Mouse (Mus musculus) embryonic fibroblast, embryonic 13.5 days (primary cell): ENCODE results near the gene Il15. TPM values are rescaled to one million over a fixed set of nuclear protein-coding genes. Genes with fewer than 3 reads are reported as not detected.

ENCODE experiments used
- H3K27ac ChIP-seq: 2 replicates; pipeline ENCODE4 v1.5.1; 2012; ENCODE audit warnings: low read length, control low read depth, inconsistent platforms; ENCODE audit not compliant: insufficient read depth
- H3K4me1 ChIP-seq: 2 replicates; pipeline ENCODE4 v1.6.1; 2011; ENCODE audit warnings: low read length; ENCODE audit not compliant: control insufficient read depth, insufficient read depth
- H3K4me3 ChIP-seq: 2 replicates; pipeline ENCODE4 v1.5.1; 2011; ENCODE audit warnings: mild to moderate bottlenecking, control low read depth, low read length; ENCODE audit not compliant: insufficient read depth
- CTCF ChIP-seq: IDR thresholded peaks from 2 replicates; pipeline ENCODE4 v1.5.1; 2011; ENCODE audit warnings: mild to moderate bottlenecking, control low read depth, low read length, moderate library complexity, borderline replicate concordance; ENCODE audit not compliant: insufficient read depth
- POLR2A ChIP-seq: IDR thresholded peaks from 2 replicates; pipeline ENCODE4 v1.6.1; 2011; ENCODE audit warnings: low read depth, mild to moderate bottlenecking, control low read depth, low read length, moderate library complexity
- polyA plus RNA-seq: library from polyadenylated mRNA; stranded (reverse); fragments of >200 nt; gene quantifications from 2 replicates; pipeline ENCODE4 v1.2.4, GENCODE M21; 2011; ENCODE audit warnings: low read depth; ENCODE audit not compliant: missing spikeins, insufficient read length

The Il15 gene
- polyA plus RNA-seq, 1 experiment = 2.6 TPM

DNA sequence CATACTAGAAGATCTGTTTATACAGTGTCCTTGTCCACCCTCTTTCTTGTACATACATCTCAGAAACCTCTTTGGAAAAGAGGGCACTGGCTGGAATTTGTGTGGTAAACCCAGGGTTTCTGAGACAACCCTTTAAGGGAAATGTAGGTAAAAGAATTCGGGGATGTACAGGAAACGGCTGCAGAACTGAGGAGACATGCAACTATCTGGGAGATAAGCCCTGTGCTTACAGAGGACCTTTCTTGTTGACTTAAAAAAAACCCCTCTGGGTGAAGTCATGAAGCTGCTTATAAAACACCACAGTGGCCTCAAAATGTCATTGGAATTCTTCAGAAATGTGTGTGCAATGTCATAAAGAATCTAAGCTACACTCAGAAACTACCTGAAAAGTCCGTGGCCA lies 85.6 kb downstream of the Il15 start:
- Histone ChIP-seq H3K4me1 (no peaks in the 10 kb centered on the region), H3K27ac (no peak overlapping the region), H3K4me3 (no peak overlapping the region)
- TF ChIP-seq CTCF = no peak
- TF ChIP-seq POLR2A = no peak

- Histone ChIP-seq H3K4me1 (peaks cover 3% of the 10 kb centered on the region; the same call in 1 of the 2 replicates), H3K27ac (no peak overlapping the region), H3K4me3 (no peak overlapping the region)
- TF ChIP-seq CTCF (no peak), POLR2A (no peak)
Observed at GRCm38 (mm10) chr8:82306424-82306823, 96.6 kb downstream of the Il15 start.

GRCm38 (mm10) chr8:82296256-82296655 lies 106.8 kb downstream of the Il15 start:
- TF ChIP-seq POLR2A = no peak
- no peak for TF ChIP-seq CTCF
- Histone ChIP-seq H3K4me3 (no peak overlapping the region), H3K27ac (peak overlapping the region; percentile 91), H3K4me1 (peaks cover 4% of the 10 kb centered on the region)

GRCm38 (mm10) chr8:82291659-82292058 lies 111.4 kb downstream of the Il15 start:
- no peak for TF ChIP-seq CTCF
- TF ChIP-seq POLR2A = no peak
- Histone ChIP-seq H3K4me3 (no peak overlapping the region), H3K27ac (no peak overlapping the region), H3K4me1 (peaks cover 4% of the 10 kb centered on the region)

DNA sequence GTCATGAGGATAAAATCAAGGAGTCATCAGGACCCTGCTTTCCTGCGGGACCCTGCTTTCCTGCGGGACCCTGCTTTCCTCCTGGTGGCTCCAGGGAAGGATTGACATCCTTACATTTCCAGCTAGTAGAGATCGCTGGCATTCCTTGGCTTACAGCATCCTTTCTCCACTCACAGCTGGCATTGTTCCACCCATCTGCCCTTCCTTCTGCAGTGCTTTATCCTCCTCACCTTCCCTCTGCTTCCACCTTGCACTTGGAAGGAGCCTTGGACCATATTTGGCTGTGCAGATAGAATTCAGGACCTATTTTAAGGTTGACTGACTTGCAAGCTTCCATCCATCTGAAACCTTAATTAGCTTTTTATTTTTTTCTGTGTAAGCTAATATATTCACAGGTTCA lies 117.2 kb downstream of the Il15 start:
- TF ChIP-seq CTCF = no peak
- no peak for TF ChIP-seq POLR2A

GRCm38 (mm10) chr8:82281995-82282394 lies 121.0 kb downstream of the Il15 start:
- Histone ChIP-seq H3K27ac (no peak overlapping the region), H3K4me1 (no peaks in the 10 kb centered on the region), H3K4me3 (no peak overlapping the region)
- no peak for TF ChIP-seq POLR2A
- TF ChIP-seq CTCF = no peak

More for the DNA sequence above, 117.2 kb downstream of the Il15 start:
- no peak overlapping the region for H3K4me3 ChIP-seq
- H3K4me1 ChIP-seq = no peaks in the 10 kb centered on the region
- H3K27ac ChIP-seq = no peak overlapping the region
